Mouse (Mus musculus) ES-Bruce4 (cell line): ENCODE measurements around the gene Eif4e3.

Source experiments
- CTCF ChIP-seq: IDR thresholded peaks from one replicate; pipeline ENCODE4 v1.8.1; 2011; ENCODE audit warnings: low read depth, low read length
- EP300 ChIP-seq: IDR thresholded peaks from 2 replicates; pipeline ENCODE4 v1.6.1; 2011; ENCODE audit warnings: low read depth, low read length; ENCODE audit not compliant: insufficient read depth
- POLR2A ChIP-seq: IDR thresholded peaks from one replicate; pipeline ENCODE4 v1.8.1; 2011; ENCODE audit warnings: low read length; ENCODE audit not compliant: insufficient read depth

DNA sequence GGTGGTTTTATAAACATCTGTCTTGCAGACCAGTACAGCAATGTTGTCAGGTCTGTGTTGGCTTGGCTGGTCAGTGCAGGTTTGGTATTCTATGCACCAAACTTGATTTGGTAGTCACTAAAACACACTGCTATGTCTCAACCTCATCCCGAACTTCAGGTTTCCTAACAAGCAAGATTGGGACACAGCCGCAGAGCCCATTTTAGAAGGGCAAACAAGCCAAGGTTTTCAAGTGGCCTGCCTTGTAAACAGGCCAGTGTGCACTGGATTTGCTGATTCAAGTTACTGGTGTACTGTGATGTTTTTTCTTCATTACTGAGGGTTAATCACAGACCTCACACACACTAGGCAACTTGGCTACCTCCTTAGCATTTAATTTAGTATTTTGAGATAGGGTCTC, 10.5 kb downstream of the Eif4e3 start:
- TF ChIP-seq CTCF (no peak), POLR2A (no peak), EP300 (no peak)
